Comparison of ENCODE assay signal across 24 mouse cellular contexts in genomic region chr2:144281417-144281816, GRCm38 (mm10). TPM values are rescaled to one million over a fixed set of nuclear protein-coding genes. Genes with fewer than 3 reads are reported as not detected.
"Had no signal": no experiment of that assay in that cellular context is flagged by ENCODE, and none has a peak within 500 bp of the region (broad histone marks: within the 10 kb centered on the region; RNA-seq: fewer than 3 reads in every experiment).

No protein-coding gene starts in this region.

- H3K27me3 ChIP-seq: liver, embryonic 13.5 days had no signal

- DNase-seq: kidney, adult 2 months; kidney, postnatal 10 days; kidney, postnatal 4 days; left cerebral cortex, postnatal 4 days; liver, embryonic 13.5 days; lung, adult 2 months; lung, postnatal 14 days; lung, postnatal 4 days; midbrain, embryonic 14.5 days; right cerebral cortex, adult 18-20 months; right cerebral cortex, postnatal 14 days; right cerebral cortex, postnatal 4 days; thymus, adult 2 months; thymus, postnatal 14 days; thymus, postnatal 4 days had no signal

- ATAC-seq: intestine, embryonic 16.5 days had no signal

- H3K4me3 ChIP-seq: liver, embryonic 13.5 days had no signal

- H3K9ac ChIP-seq: liver, embryonic 13.5 days had no signal

- H3K27ac ChIP-seq: liver, embryonic 13.5 days; stomach, postnatal 0 days had no signal

- H3K9me3 ChIP-seq: liver, embryonic 13.5 days had no signal

- H3K4me2 ChIP-seq: liver, embryonic 13.5 days; midbrain, embryonic 11.5 days had no signal

RNA-seq across cellular contexts. Expression of gene Ovol2, which starts 50.5 kb away (rescaled TPM):
- total RNA-seq: megakaryocyte progenitor cell, adult 5-6 weeks; megakaryocyte-erythroid progenitor cell, adult 5-6 weeks; midbrain, postnatal 0 days had no signal
- polyA plus RNA-seq: liver, adult 2 months; liver, embryonic 13.5 days; liver, embryonic 16.5 days; midbrain, embryonic 14.5 days; midbrain, postnatal 0 days; neural tube, embryonic 14.5 days had no signal
